Mouse (Mus musculus): ENCODE data around the gene Itgb6.
A peak's percentile ranks its signal among the peaks of the same experiment; 100 is the strongest.

Itgb6 gene

GRCm38 (mm10) chr2:60712483-60712882, 10.0 kb downstream of the Itgb6 start:
- no peak for DNase-seq

GRCm38 (mm10) chr2:60711098-60711880, 11.2 kb downstream of the Itgb6 start:
- no peak for DNase-seq

- DNase-seq = no peak
Observed at GRCm38 (mm10) chr2:60710317-60710716, 12.1 kb downstream of the Itgb6 start.

- no peak for DNase-seq
Observed at GRCm38 (mm10) chr2:60708671-60709070, 13.8 kb downstream of the Itgb6 start.

- DNase-seq = no peak
Observed at GRCm38 (mm10) chr2:60706866-60707265, 15.6 kb downstream of the Itgb6 start.

GRCm38 (mm10) chr2:60705426-60705825, 17.0 kb downstream of the Itgb6 start:
- peak; percentile 53 for DNase-seq

- peak; percentile 75 for DNase-seq
Observed at GRCm38 (mm10) chr2:60703315-60703714, 19.1 kb downstream of the Itgb6 start.

GRCm38 (mm10) chr2:60700956-60701355, 21.5 kb downstream of the Itgb6 start:
- no peak for DNase-seq

GRCm38 (mm10) chr2:60700013-60700412, 22.4 kb downstream of the Itgb6 start:
- DNase-seq = no peak

GRCm38 (mm10) chr2:60699591-60699990, 22.9 kb downstream of the Itgb6 start:
- no peak for DNase-seq

- peak; percentile 72 for DNase-seq
Observed at GRCm38 (mm10) chr2:60698155-60698554, 24.3 kb downstream of the Itgb6 start.

GRCm38 (mm10) chr2:60697530-60697929, 24.9 kb downstream of the Itgb6 start:
- DNase-seq = no peak

- no peak for DNase-seq
Observed at GRCm38 (mm10) chr2:60696559-60696958, 25.9 kb downstream of the Itgb6 start.

GRCm38 (mm10) chr2:60695706-60696105, 26.7 kb downstream of the Itgb6 start:
- DNase-seq = no peak

- no peak for DNase-seq
Observed at GRCm38 (mm10) chr2:60694563-60694962, 27.9 kb downstream of the Itgb6 start.

GRCm38 (mm10) chr2:60692239-60692638, 30.2 kb downstream of the Itgb6 start:
- peak; percentile 70 for DNase-seq

- DNase-seq = no peak
Observed at GRCm38 (mm10) chr2:60690212-60690611, 32.2 kb downstream of the Itgb6 start.

- DNase-seq = peak; percentile 76
Observed at GRCm38 (mm10) chr2:60688944-60689615, 33.4 kb downstream of the Itgb6 start.

GRCm38 (mm10) chr2:60688150-60688549, 34.3 kb downstream of the Itgb6 start:
- DNase-seq = no peak

- DNase-seq = no peak
Observed at GRCm38 (mm10) chr2:60685973-60686372, 36.5 kb downstream of the Itgb6 start.

- DNase-seq = no peak
Observed at GRCm38 (mm10) chr2:60684168-60684567, 38.3 kb downstream of the Itgb6 start.

GRCm38 (mm10) chr2:60682554-60682953, 39.9 kb downstream of the Itgb6 start:
- no peak for DNase-seq

GRCm38 (mm10) chr2:60674413-60674812, 48.0 kb downstream of the Itgb6 start:
- no peak for DNase-seq

Measured in kidney, postnatal 10 days (tissue).